Mouse (Mus musculus): ENCODE measurements around the gene Dazap2.

DNA sequence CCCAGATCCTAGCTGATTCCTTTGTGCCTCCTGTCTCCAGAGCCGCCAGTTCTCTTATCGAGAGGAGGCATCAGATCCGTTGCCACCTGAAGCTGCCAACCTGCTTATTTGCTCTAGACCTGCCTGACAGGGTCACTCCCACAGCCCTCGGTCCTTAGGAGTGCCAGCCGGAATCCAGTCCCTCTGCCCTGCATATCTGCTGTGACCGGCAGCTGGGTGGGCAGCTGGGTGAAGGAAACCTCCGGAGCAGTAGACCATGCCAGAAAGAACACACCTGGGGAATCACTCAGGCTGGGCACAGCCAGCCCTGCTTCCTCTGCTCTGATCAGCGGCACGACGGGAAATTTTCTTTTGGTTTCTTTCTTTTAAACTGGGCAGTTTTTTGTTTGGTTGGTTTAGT is 18.2 kb downstream of the Dazap2 start:
- no peak for TF ChIP-seq UBTF (IDR thresholded peaks at IDR 0.05; ENCODE audit: borderline replicate concordance, insufficient read depth, low read depth, low read length)
- TF ChIP-seq CTCF (IDR thresholded peaks at IDR 0.05 in 2 of 3, conservative IDR thresholded peaks at IDR 0.05 in 1 of 3; ENCODE audit: control insufficient read depth in 1 of 3, insufficient read depth in 1 of 3, low read depth in 2 of 3, low read length in 3 of 3, poor library complexity in 1 of 3, severe bottlenecking in 1 of 3): no peak
- TF ChIP-seq ELF1 (IDR thresholded peaks at IDR 0.05; ENCODE audit: low read depth, low read length): no peak
- no peak for TF ChIP-seq BHLHE40 (IDR thresholded peaks at IDR 0.05; ENCODE audit: borderline replicate concordance, low read depth, low read length)
- TF ChIP-seq NELFE (IDR thresholded peaks at IDR 0.05; ENCODE audit: low read depth, low read length): no peak
- no peak for TF ChIP-seq GATA1 (IDR thresholded peaks at IDR 0.05; ENCODE audit: low read depth, low read length)
- TF ChIP-seq EP300 (IDR thresholded peaks at IDR 0.05; ENCODE audit: low read depth in 1 of 2, low read length in 2 of 2): no peak

Measured in MEL (cell line).